Mouse (Mus musculus) myocyte (in vitro differentiated cells): ENCODE measurements around the gene Kyat3. TPM values are rescaled to one million over a fixed set of nuclear protein-coding genes. Genes with fewer than 3 reads are reported as not detected.

Experiments used
- H3K27me3 ChIP-seq: one replicate; pipeline ENCODE4 v1.6.1; 2011; ENCODE audit not compliant: control insufficient read depth, insufficient read depth, insufficient read length
- H3K36me3 ChIP-seq: one replicate; pipeline ENCODE4 v1.6.1; 2011; ENCODE audit not compliant: control insufficient read depth, insufficient read depth
- H3K4me2 ChIP-seq: one replicate; pipeline ENCODE4 v1.6.1; 2011; ENCODE audit warnings: low read depth, control low read depth
- H3K4me3 ChIP-seq: one replicate; pipeline ENCODE4 v1.5.1; 2011; ENCODE audit warnings: mild to moderate bottlenecking, control low read depth, moderate library complexity
- H3K79me2 ChIP-seq: one replicate; pipeline ENCODE4 v1.6.1; 2011; ENCODE audit not compliant: control insufficient read depth, insufficient read depth
- H3ac ChIP-seq: one replicate; pipeline ENCODE4 v1.6.1; 2011; ENCODE audit not compliant: control insufficient read depth, insufficient read length
- CEBPB ChIP-seq: IDR thresholded peaks from 2 replicates; pipeline ENCODE4 v1.6.1; 2011; ENCODE audit warnings: mild to moderate bottlenecking, moderate library complexity; ENCODE audit not compliant: poor library complexity, insufficient read depth, severe bottlenecking
- E2F4 ChIP-seq: IDR thresholded peaks from one replicate; pipeline ENCODE4 v1.6.1; 2011; ENCODE audit warnings: mild to moderate bottlenecking, control low read depth, moderate library complexity; ENCODE audit not compliant: insufficient read depth
- MAX ChIP-seq: IDR thresholded peaks from one replicate; pipeline ENCODE4 v1.6.1; 2011; ENCODE audit warnings: low read depth, mild to moderate bottlenecking, control low read depth
- MYOD1 ChIP-seq, 3 experiments: IDR thresholded peaks; one replicate each; pipeline ENCODE4 v1.6.1; 2011; ENCODE audit warnings: control low read depth in 2 of 3, low read depth in 2 of 3, mild to moderate bottlenecking in 2 of 3, moderate library complexity in 1 of 3; ENCODE audit not compliant: insufficient read length in 2 of 3, control insufficient read depth in 1 of 3
- MYOG ChIP-seq, 3 experiments: IDR thresholded peaks; one replicate each; pipeline ENCODE4 v1.6.1; 2011; ENCODE audit warnings: control low read depth in 2 of 3, low read depth in 2 of 3, mild to moderate bottlenecking in 2 of 3; ENCODE audit not compliant: insufficient read length in 2 of 3, control insufficient read depth in 1 of 3, insufficient read depth in 1 of 3
- POLR2A ChIP-seq: IDR thresholded peaks from one replicate; pipeline ENCODE4 v1.6.1; 2011; ENCODE audit warnings: low read depth, mild to moderate bottlenecking, control low read depth, moderate library complexity; ENCODE audit not compliant: insufficient read length
- POLR2AphosphoS2 ChIP-seq: IDR thresholded peaks from one replicate; pipeline ENCODE4 v1.6.1; 2011; ENCODE audit warnings: low read depth, control low read depth; ENCODE audit not compliant: insufficient read length
- REST ChIP-seq: IDR thresholded peaks from one replicate; pipeline ENCODE4 v1.6.1; 2011; ENCODE audit warnings: mild to moderate bottlenecking, control low read depth, moderate library complexity; ENCODE audit not compliant: insufficient read depth, insufficient read length
- SRF ChIP-seq: IDR thresholded peaks from one replicate; pipeline ENCODE4 v1.6.1; 2011; ENCODE audit warnings: low read depth; ENCODE audit not compliant: control insufficient read depth, insufficient read length
- TCF12 ChIP-seq: IDR thresholded peaks from one replicate; pipeline ENCODE4 v1.6.1; 2011; ENCODE audit warnings: mild to moderate bottlenecking, control low read depth; ENCODE audit not compliant: poor library complexity, insufficient read depth, severe bottlenecking
- TCF3 ChIP-seq: IDR thresholded peaks from one replicate; pipeline ENCODE4 v1.6.1; 2011; ENCODE audit warnings: low read depth, control low read depth; ENCODE audit not compliant: insufficient read length
- USF1 ChIP-seq: IDR thresholded peaks from one replicate; pipeline ENCODE4 v1.6.1; 2011; ENCODE audit warnings: low read depth, mild to moderate bottlenecking, control low read depth, moderate library complexity
- polyA plus RNA-seq: library from polyadenylated mRNA; unstranded; fragments of >200 nt; fragmentation: generic; extraction: Trizol; gene quantifications from one replicate; pipeline ENCODE4 v1.2.1, GENCODE M21; 2012; ENCODE audit warnings: missing spikeins

The Kyat3 gene
- polyA plus RNA-seq, 1 experiment, result 1.9 TPM

DNA sequence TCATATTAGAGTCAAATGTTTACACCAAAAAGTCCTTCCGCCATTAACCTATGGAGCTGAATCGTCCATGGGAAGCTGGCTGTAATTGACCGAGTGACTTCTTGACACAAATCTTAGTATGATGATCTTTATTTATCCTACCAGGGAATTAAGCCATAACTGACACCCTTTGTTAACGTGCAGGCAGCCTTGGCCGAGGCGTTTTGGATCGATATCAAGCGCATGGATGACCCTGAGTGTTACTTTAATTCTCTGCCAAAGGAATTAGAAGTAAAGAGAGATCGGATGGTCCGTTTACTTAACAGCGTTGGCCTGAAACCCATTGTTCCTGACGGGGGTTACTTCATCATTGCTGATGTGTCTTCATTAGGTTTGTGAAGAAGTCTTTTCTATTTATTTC lies 33.4 kb downstream of the Kyat3 start:
- Histone ChIP-seq H3K27me3 (no peaks in the 10 kb centered on the region), H3K79me2 (no peaks in the 10 kb centered on the region), H3K4me2 (no peak overlapping the region), H3K36me3 (no peaks in the 10 kb centered on the region), H3ac (no peak overlapping the region), H3K4me3 (no peak overlapping the region)
- TF ChIP-seq TCF12 (no peak), E2F4 (no peak), TCF3 (no peak), USF1 (no peak), REST (no peak), MYOD1 (IDR thresholded peaks at IDR 0.05; ENCODE audit: control insufficient read depth in 1 of 3, insufficient read length in 2 of 3, low read depth in 2 of 3) (no peak), POLR2AphosphoS2 (no peak), CEBPB (no peak), SRF (no peak), MAX (no peak), MYOG (IDR thresholded peaks at IDR 0.05; ENCODE audit: control insufficient read depth in 1 of 3, insufficient read depth in 1 of 3, insufficient read length in 2 of 3, low read depth in 2 of 3) (no peak), POLR2A (no peak)

DNA sequence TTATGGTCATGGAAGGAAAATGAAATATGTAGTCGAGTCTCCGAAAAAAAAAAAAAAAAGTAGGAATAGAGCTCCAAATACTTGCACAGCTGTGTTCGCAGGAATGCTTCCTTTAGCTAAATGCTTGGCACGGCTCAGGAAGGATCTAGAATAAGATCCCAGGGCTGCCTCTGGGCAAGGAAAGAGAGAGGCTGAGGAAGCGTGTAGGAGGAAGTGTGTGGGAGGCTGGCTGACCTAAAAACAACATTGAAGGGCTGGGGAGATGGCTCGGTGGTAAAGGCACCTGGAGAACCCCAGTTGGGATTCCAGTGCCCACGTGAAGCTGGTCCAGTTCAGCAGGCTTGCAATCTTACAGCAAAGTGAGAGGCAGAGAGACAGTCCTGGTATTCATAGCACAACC lies 40.0 kb downstream of the Kyat3 start:
- no peak for TF ChIP-seq SRF
- TF ChIP-seq MYOG (IDR thresholded peaks at IDR 0.05; ENCODE audit: control insufficient read depth in 1 of 3, insufficient read depth in 1 of 3, insufficient read length in 2 of 3, low read depth in 2 of 3), result no peak
- TF ChIP-seq MYOD1 (IDR thresholded peaks at IDR 0.05; ENCODE audit: control insufficient read depth in 1 of 3, insufficient read length in 2 of 3, low read depth in 2 of 3), result no peak
- no peak for TF ChIP-seq TCF3
- TF ChIP-seq POLR2A, result no peak
- TF ChIP-seq TCF12, result no peak
- no peak for TF ChIP-seq MAX
- TF ChIP-seq USF1, result no peak
- TF ChIP-seq E2F4, result no peak
- no peak for TF ChIP-seq REST
- no peak for TF ChIP-seq POLR2AphosphoS2
- TF ChIP-seq CEBPB, result no peak
- Histone ChIP-seq H3ac (no peak overlapping the region), H3K27me3 (no peaks in the 10 kb centered on the region), H3K79me2 (no peaks in the 10 kb centered on the region), H3K4me3 (no peak overlapping the region), H3K4me2 (no peak overlapping the region), H3K36me3 (no peaks in the 10 kb centered on the region)

DNA sequence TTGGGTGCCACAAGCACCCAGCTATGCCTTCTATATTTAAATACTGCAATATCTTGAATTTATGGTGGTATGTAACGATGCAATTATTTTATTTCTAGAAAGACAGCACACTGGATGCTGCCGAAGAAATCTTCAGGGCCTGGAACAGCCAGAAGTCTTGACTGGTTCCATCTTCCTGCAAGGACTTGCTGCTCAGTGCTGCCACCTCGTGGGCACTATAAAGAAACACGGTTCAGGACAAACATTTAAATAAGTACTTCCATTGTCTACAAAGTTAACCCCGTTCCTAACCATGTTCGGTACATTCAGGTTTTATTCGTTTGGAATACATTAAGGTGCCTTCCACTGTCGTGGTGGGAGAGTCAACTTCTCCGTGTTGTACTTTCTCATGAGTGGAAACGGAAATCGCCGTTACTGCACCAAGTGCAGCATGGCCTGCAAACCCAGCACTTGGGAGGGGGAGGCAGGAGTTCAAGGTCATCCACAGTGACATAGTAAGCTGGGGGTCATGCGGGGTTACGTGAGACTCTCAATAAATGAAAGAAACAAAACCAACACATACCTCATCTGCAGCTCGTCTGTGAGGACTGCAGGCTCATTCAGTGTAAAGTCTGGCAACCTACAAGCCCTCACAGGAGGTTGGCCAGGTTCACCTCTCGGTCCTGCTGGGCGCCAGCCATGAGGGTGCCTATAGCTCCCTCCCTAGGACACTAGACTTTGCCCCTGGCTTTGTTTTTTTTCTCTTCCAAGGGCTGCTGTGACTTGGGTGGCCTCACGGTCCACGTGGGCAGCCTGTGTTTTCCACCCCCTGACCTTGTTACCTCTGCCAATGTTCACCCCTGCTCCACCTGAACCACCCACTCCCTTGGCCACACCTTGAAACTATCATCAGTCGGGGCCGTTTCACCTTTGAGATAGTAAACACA lies 43.4 kb downstream of the Kyat3 start:
- no peaks in the 10 kb centered on the region for H3K36me3 ChIP-seq
- no peak overlapping the region for H3K4me3 ChIP-seq
- no peak overlapping the region for H3ac ChIP-seq
- H3K4me2 ChIP-seq, result no peak overlapping the region
- TF ChIP-seq REST, result no peak
- TF ChIP-seq CEBPB, result no peak
- no peak for TF ChIP-seq TCF3
- no peak for TF ChIP-seq POLR2A
- no peak for TF ChIP-seq MYOD1 (IDR thresholded peaks at IDR 0.05; ENCODE audit: control insufficient read depth in 1 of 3, insufficient read length in 2 of 3, low read depth in 2 of 3)
- TF ChIP-seq MAX, result no peak
- TF ChIP-seq E2F4, result no peak
- no peak for TF ChIP-seq SRF
- TF ChIP-seq MYOG (IDR thresholded peaks at IDR 0.05; ENCODE audit: control insufficient read depth in 1 of 3, insufficient read depth in 1 of 3, insufficient read length in 2 of 3, low read depth in 2 of 3), result no peak
- no peak for TF ChIP-seq POLR2AphosphoS2
- no peak for TF ChIP-seq TCF12
- TF ChIP-seq USF1, result no peak
- no peaks in the 10 kb centered on the region for H3K79me2 ChIP-seq
- no peaks in the 10 kb centered on the region for H3K27me3 ChIP-seq

DNA sequence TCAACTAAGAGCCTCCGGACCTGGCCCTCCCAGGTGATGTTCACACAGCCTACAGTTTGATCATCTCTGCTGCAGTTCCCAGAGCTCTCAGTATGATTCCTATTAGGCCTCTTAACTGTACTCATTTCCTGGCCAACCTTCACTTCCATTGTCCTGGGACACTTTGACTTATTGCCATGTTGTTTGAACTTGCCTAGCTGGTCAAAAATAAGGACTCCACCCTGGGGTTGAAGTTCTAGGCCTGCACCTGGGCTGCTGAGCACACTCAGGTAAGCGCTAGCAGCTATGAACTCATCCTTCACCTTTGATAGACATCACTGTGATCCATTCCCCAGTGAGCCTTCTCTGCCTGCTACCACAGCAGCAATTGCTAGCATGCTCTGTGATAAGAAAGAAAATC lies 44.2 kb downstream of the Kyat3 start:
- no peak for TF ChIP-seq TCF3
- no peak for TF ChIP-seq TCF12
- TF ChIP-seq REST, result no peak
- no peak for TF ChIP-seq MYOG (IDR thresholded peaks at IDR 0.05; ENCODE audit: control insufficient read depth in 1 of 3, insufficient read depth in 1 of 3, insufficient read length in 2 of 3, low read depth in 2 of 3)
- no peak for TF ChIP-seq SRF
- TF ChIP-seq E2F4, result no peak
- no peak for TF ChIP-seq USF1
- TF ChIP-seq MAX, result no peak
- no peak for TF ChIP-seq MYOD1 (IDR thresholded peaks at IDR 0.05; ENCODE audit: control insufficient read depth in 1 of 3, insufficient read length in 2 of 3, low read depth in 2 of 3)
- TF ChIP-seq POLR2A, result no peak
- no peak for TF ChIP-seq CEBPB
- Histone ChIP-seq H3K79me2 (no peaks in the 10 kb centered on the region), H3K36me3 (no peaks in the 10 kb centered on the region), H3K4me2 (no peak overlapping the region), H3K4me3 (no peak overlapping the region), H3K27me3 (no peaks in the 10 kb centered on the region), H3ac (no peak overlapping the region)
